Mouse (Mus musculus) forebrain, embryonic 15.5 days (tissue): ENCODE measurements around the gene Picalm. TPM values are rescaled to one million over a fixed set of nuclear protein-coding genes. Genes with fewer than 3 reads are reported as not detected.

ENCODE experiments used
- polyA plus RNA-seq: library from polyadenylated mRNA; unstranded; fragments of >200 nt; fragmentation: Nextera tagmentation; extraction: Ambion mirVana; gene quantifications from 2 replicates; pipeline ENCODE4 v1.2.1, GENCODE M21; 2015

The Picalm gene
- polyA plus RNA-seq, 1 experiment from 2014 or later = 45.7 TPM

Other genes starting within 250 kb of the Picalm start
- 0.31 and 0.70 TPM in 2 replicates for gene Ccdc81, start 226.6 kb upstream of the Picalm start, polyA plus RNA-seq
- 150 and 158 TPM in 2 replicates for gene Hikeshi, start 189.0 kb upstream of the Picalm start, polyA plus RNA-seq
- 41.5 and 44.0 TPM in 2 replicates for gene Eed, start 149.2 kb upstream of the Picalm start, polyA plus RNA-seq
- gene Ccdc83, start 135.6 kb downstream of the Picalm start, polyA plus RNA-seq = not detected in 2 replicates
- 0.97 and 1.2 TPM in 2 replicates for gene Sytl2, start 172.0 kb downstream of the Picalm start, polyA plus RNA-seq